Mouse (Mus musculus): ENCODE measurements at regions not wholly inside any gene's neighbourhood (a gene's known extent, or its start where the extent isn't known, plus 50 kb on each side); places are given as distances from the start of the nearest gene placed in this dataset.

DNA sequence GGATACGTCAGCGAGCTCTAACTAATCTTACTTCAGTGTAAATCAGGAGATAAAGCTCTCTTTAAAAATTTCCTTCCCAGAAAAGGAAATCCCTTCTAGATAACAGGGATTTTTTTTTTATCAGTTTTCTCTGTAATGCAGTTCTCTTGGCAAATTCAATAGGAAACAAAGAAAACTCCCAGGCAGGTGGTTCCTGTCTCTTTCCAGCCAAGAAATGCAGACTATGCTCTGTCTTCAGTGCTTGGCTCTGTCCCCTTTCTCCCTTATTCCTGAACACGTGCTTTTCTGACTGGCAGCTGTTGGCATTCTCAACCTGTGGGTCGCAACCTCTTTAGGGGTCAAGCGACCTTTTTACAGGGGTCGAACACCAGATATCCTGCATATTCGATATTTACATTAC lies 121.5 kb downstream of the Gm5426 start:
- TF ChIP-seq NELFE (IDR thresholded peaks at IDR 0.05; ENCODE audit: low read depth, low read length) (no peak), GATA1 (IDR thresholded peaks at IDR 0.05; ENCODE audit: low read depth, low read length) (no peak), POLR2AphosphoS2 (IDR thresholded peaks at IDR 0.05; ENCODE audit: low read length) (no peak), CTCF (IDR thresholded peaks at IDR 0.05 in 2 of 3, conservative IDR thresholded peaks at IDR 0.05 in 1 of 3; ENCODE audit: control insufficient read depth in 1 of 3, insufficient read depth in 1 of 3, low read depth in 2 of 3, low read length in 3 of 3, poor library complexity in 1 of 3, severe bottlenecking in 1 of 3) (no peak), RCOR1 (IDR thresholded peaks at IDR 0.05; ENCODE audit: low read depth, low read length) (no peak)
